Comparison of ENCODE assay signal across 12 mouse cellular contexts in genomic region chr8:72215060-72215459, GRCm38 (mm10). TPM values are rescaled to one million over a fixed set of nuclear protein-coding genes. Genes with fewer than 3 reads are reported as not detected.
DNase-seq lines count a peak whose midpoint lies in the region; ATAC-seq and TF ChIP-seq lines count a peak whose summit lies in the region.
"Had no signal": no experiment of that assay in that cellular context is flagged by ENCODE, and none has a peak within 500 bp of the region (broad histone marks: within the 10 kb centered on the region; RNA-seq: fewer than 3 reads in every experiment).

No protein-coding gene starts in this region.

- no peak overlapping the region for H3K9ac ChIP-seq in kidney, embryonic 14.5 days (ENCODE audit: low read depth, low read length)
- no peak overlapping the region for H3K9ac ChIP-seq in MEL (ENCODE audit: control insufficient read depth, low read depth, low read length, poor library complexity, severe bottlenecking)
- H3K9ac ChIP-seq: embryonic facial prominence, embryonic 13.5 days; heart, embryonic 15.5 days had no signal

- ATAC-seq in kidney, embryonic 14.5 days (ENCODE audit: low FRiP score, low TSS enrichment): no peak

- H3K4me3 ChIP-seq in kidney, embryonic 14.5 days (ENCODE audit: low read length): no peak overlapping the region
- H3K4me3 ChIP-seq in MEL (ENCODE audit: control insufficient read depth in 1 of 2, insufficient read depth in 1 of 2, low read depth in 2 of 2, low read length in 2 of 2): no peak overlapping the region
- H3K4me3 ChIP-seq: embryonic facial prominence, embryonic 13.5 days; heart, embryonic 15.5 days; limb, embryonic 10.5 days had no signal

- H3K27ac ChIP-seq in kidney, embryonic 14.5 days (ENCODE audit: low read depth, low read length): no peak overlapping the region
- H3K27ac ChIP-seq in MEL (ENCODE audit: control insufficient read depth, low read depth, low read length): no peak overlapping the region
- H3K27ac ChIP-seq: embryonic facial prominence, embryonic 13.5 days; heart, embryonic 15.5 days; limb, embryonic 10.5 days had no signal

- peak; percentile 63 to 74 (median 70) for TF ChIP-seq CTCF in MEL (IDR thresholded peaks at IDR 0.05 in 2 of 3, conservative IDR thresholded peaks at IDR 0.05 in 1 of 3; ENCODE audit: control insufficient read depth in 1 of 3, insufficient read depth in 1 of 3, low read depth in 2 of 3, low read length in 3 of 3, poor library complexity in 1 of 3, severe bottlenecking in 1 of 3)

- H3K4me1 ChIP-seq in kidney, embryonic 14.5 days (ENCODE audit: control insufficient read depth, insufficient read depth, low read length): no peaks in the 10 kb centered on the region
- peaks cover 0 to 11% of the 10 kb centered on the region in 2 experiments; a peak in 1 of 4 replicates for H3K4me1 ChIP-seq in MEL (ENCODE audit: control insufficient read depth in 1 of 2, insufficient read depth in 2 of 2, low read length in 2 of 2)
- H3K4me1 ChIP-seq: embryonic facial prominence, embryonic 13.5 days; heart, embryonic 15.5 days; limb, embryonic 10.5 days had no signal

- H3K9me3 ChIP-seq in kidney, embryonic 14.5 days (ENCODE audit: control insufficient read depth, low read length): no peaks in the 10 kb centered on the region
- H3K9me3 ChIP-seq in MEL (replicated peaks; ENCODE audit: insufficient read depth, low read length): no peaks in the 10 kb centered on the region
- H3K9me3 ChIP-seq: embryonic facial prominence, embryonic 13.5 days; heart, embryonic 15.5 days; limb, embryonic 10.5 days had no signal

- peak; percentile 75 for TF ChIP-seq RAD21 in MEL (IDR thresholded peaks at IDR 0.05; ENCODE audit: low read depth, low read length)

- peaks cover 5% of the 10 kb centered on the region; the same call in 1 of the 2 replicates for H3K27me3 ChIP-seq in kidney, embryonic 14.5 days (ENCODE audit: control insufficient read depth, insufficient read depth, low read length)
- H3K27me3 ChIP-seq in MEL (ENCODE audit: control insufficient read depth in 1 of 2, insufficient read depth in 2 of 2, low read length in 2 of 2): no peaks in the 10 kb centered on the region

- no peak for TF ChIP-seq POLR2A in MEL (IDR thresholded peaks at IDR 0.05; ENCODE audit: control insufficient read depth in 1 of 2, insufficient read depth in 1 of 2, low read depth in 1 of 2, low read length in 2 of 2, poor library complexity in 1 of 2)

- peaks cover 5% of the 10 kb centered on the region for H3K79me2 ChIP-seq in MEL (ENCODE audit: control insufficient read depth, insufficient read depth, low read length, poor library complexity)

- WGBS in kidney, embryonic 14.5 days: 35% methylated on average over 2 of the region's 2 CpGs

- no peaks in the 10 kb centered on the region for H3K36me3 ChIP-seq in kidney, embryonic 14.5 days (ENCODE audit: control insufficient read depth, insufficient read depth, low read length)
- H3K36me3 ChIP-seq in MEL (ENCODE audit: control insufficient read depth in 1 of 2, insufficient read depth in 2 of 2, low read length in 2 of 2): peaks cover 0 to 2% of the 10 kb centered on the region in 2 experiments; a peak in 1 of 4 replicates
- H3K36me3 ChIP-seq: embryonic facial prominence, embryonic 13.5 days; heart, embryonic 15.5 days; limb, embryonic 10.5 days had no signal

- DNase-seq in kidney, adult 18-20 months: peak; percentile 64
- peak; percentile 49 for DNase-seq in MEL (ENCODE audit: low read depth, low spot score)
- DNase-seq in kidney, postnatal 4 days: peak; percentile 45 to 60
- DNase-seq in spleen, postnatal 14 days (ENCODE audit: low spot score in 2 of 2): peak; percentile 27 to 52
- DNase-seq in right cerebral cortex, adult 2 months (ENCODE audit: low spot score in 2 of 2): no peak
- DNase-seq in left cerebral cortex, adult 11 months (ENCODE audit: low spot score): no peak
- DNase-seq in layer of hippocampus, postnatal 10 days (ENCODE audit: low spot score in 2 of 2): no peak
- DNase-seq: adrenal gland, adult 8-10 months had no signal

- TF ChIP-seq EP300 in MEL (IDR thresholded peaks at IDR 0.05; ENCODE audit: low read depth in 1 of 2, low read length in 2 of 2): no peak

- no peak overlapping the region for H3K4me2 ChIP-seq in kidney, embryonic 14.5 days (replicated peaks; ENCODE audit: low read depth, low read length)
- H3K4me2 ChIP-seq: embryonic facial prominence, embryonic 13.5 days; heart, embryonic 15.5 days had no signal

TF ChIP-seq in MEL, 35 proteins besides CTCF, POLR2A, EP300 and RAD21:
- no peak for TF ChIP-seq POLR2AphosphoS5 (IDR thresholded peaks at IDR 0.05; ENCODE audit: borderline replicate concordance, low read depth, low read length)
- no peak for TF ChIP-seq MAX (IDR thresholded peaks at IDR 0.05; ENCODE audit: low read length)
- no peak for TF ChIP-seq TCF12 (IDR thresholded peaks at IDR 0.05; ENCODE audit: low read depth, low read length)
- no peak for TF ChIP-seq MAZ (IDR thresholded peaks at IDR 0.05; ENCODE audit: low read depth, low read length)
- TF ChIP-seq ZNF384 (IDR thresholded peaks at IDR 0.05; ENCODE audit: low read depth, low read length): no peak
- TF ChIP-seq ZKSCAN1 (IDR thresholded peaks at IDR 0.05; ENCODE audit: low read depth, low read length): no peak
- TF ChIP-seq SMC3 (IDR thresholded peaks at IDR 0.05; ENCODE audit: low read depth, low read length): peak; percentile 64
- TF ChIP-seq ZC3H11A (IDR thresholded peaks at IDR 0.05; ENCODE audit: low read depth, low read length): peak; percentile 58; the same call in 1 of the 2 replicates
- TF ChIP-seq MYC (IDR thresholded peaks at IDR 0.05; ENCODE audit: low read depth, low read length): no peak
- no peak for TF ChIP-seq ZMIZ1 (IDR thresholded peaks at IDR 0.05; ENCODE audit: low read depth, low read length)
- no peak for TF ChIP-seq TAL1 (IDR thresholded peaks at IDR 0.05; ENCODE audit: low read length)
- TF ChIP-seq CHD1 (IDR thresholded peaks at IDR 0.05; ENCODE audit: low read depth, low read length): no peak
- no peak for TF ChIP-seq RCOR1 (IDR thresholded peaks at IDR 0.05; ENCODE audit: low read depth, low read length)
- no peak for TF ChIP-seq NELFE (IDR thresholded peaks at IDR 0.05; ENCODE audit: low read depth, low read length)
- TF ChIP-seq MXI1 (IDR thresholded peaks at IDR 0.05; ENCODE audit: low read depth, low read length): no peak
- TF ChIP-seq UBTF (IDR thresholded peaks at IDR 0.05; ENCODE audit: borderline replicate concordance, insufficient read depth, low read depth, low read length): no peak
- no peak for TF ChIP-seq POLR2AphosphoS2 (IDR thresholded peaks at IDR 0.05; ENCODE audit: low read length)

RNA-seq across cellular contexts. Expression of gene Gm11034, which starts 1.6 kb away (rescaled TPM):
- polyA plus RNA-seq in kidney, embryonic 14.5 days (2014; fragmentation: Nextera tagmentation; extraction: Ambion mirVana): not detected in 2 replicates
- total RNA-seq in MEL (2012; rRNA removed): not detected in 2 replicates
- not detected for polyA plus RNA-seq in MEL (2012; ENCODE audit: insufficient read depth in 1 of 2, insufficient read length in 2 of 2, low read depth in 1 of 2, low replicate concordance in 2 of 2, missing spikeins in 1 of 2)
- total RNA-seq in layer of hippocampus, postnatal 10 days (2021): not detected
- total RNA-seq: adrenal gland, adult 8-10 months had no signal
- polyA plus RNA-seq: embryonic facial prominence, embryonic 13.5 days; heart, embryonic 15.5 days; limb, embryonic 10.5 days had no signal

RNA-seq across cellular contexts. Expression of gene Cib3, which starts 2.4 kb away (rescaled TPM):
- polyA plus RNA-seq in kidney, embryonic 14.5 days (2014; fragmentation: Nextera tagmentation; extraction: Ambion mirVana): not detected in 2 replicates
- total RNA-seq in MEL (2012; rRNA removed): not detected in 2 replicates
- not detected for polyA plus RNA-seq in MEL (2012; ENCODE audit: insufficient read depth in 1 of 2, insufficient read length in 2 of 2, low read depth in 1 of 2, low replicate concordance in 2 of 2, missing spikeins in 1 of 2)
- not detected for total RNA-seq in layer of hippocampus, postnatal 10 days (2021)
- polyA plus RNA-seq: embryonic facial prominence, embryonic 13.5 days; heart, embryonic 15.5 days; limb, embryonic 10.5 days had no signal

RNA-seq across cellular contexts. Expression of gene Fam32a, which starts 4.5 kb away (rescaled TPM):
- polyA plus RNA-seq in kidney, embryonic 14.5 days (2014; fragmentation: Nextera tagmentation; extraction: Ambion mirVana): 61.3 and 68.8 TPM in 2 replicates
- total RNA-seq in MEL (2012; rRNA removed): 42.2 and 45.5 TPM in 2 replicates
- 10 to 100 TPM in 1 of 2 experiments, not detected in 1; 45.9 TPM for polyA plus RNA-seq in MEL (2012; ENCODE audit: insufficient read depth in 1 of 2, insufficient read length in 2 of 2, low read depth in 1 of 2, low replicate concordance in 2 of 2, missing spikeins in 1 of 2)
- 10 to 100 TPM; 62.5 to 65.8 TPM for total RNA-seq in layer of hippocampus, postnatal 10 days (2021)

RNA-seq across cellular contexts. Expression of gene Ap1m1, which starts 24.8 kb away (rescaled TPM):
- 110 and 125 TPM in 2 replicates for polyA plus RNA-seq in kidney, embryonic 14.5 days (2014; fragmentation: Nextera tagmentation; extraction: Ambion mirVana)
- 45.7 and 47.4 TPM in 2 replicates for total RNA-seq in MEL (2012; rRNA removed)
- 100 to 1,000 TPM in 1 of 2 experiments, not detected in 1; 117 TPM for polyA plus RNA-seq in MEL (2012; ENCODE audit: insufficient read depth in 1 of 2, insufficient read length in 2 of 2, low read depth in 1 of 2, low replicate concordance in 2 of 2, missing spikeins in 1 of 2)
- 100 to 1,000 TPM; 108 to 109 TPM for total RNA-seq in layer of hippocampus, postnatal 10 days (2021)

RNA-seq across cellular contexts. Expression of gene Hsh2d, which starts 25.6 kb away (rescaled TPM):
- not detected in 2 replicates for polyA plus RNA-seq in kidney, embryonic 14.5 days (2014; fragmentation: Nextera tagmentation; extraction: Ambion mirVana)
- 0.04 TPM in 1 of 2 replicates, not detected in the other for total RNA-seq in MEL (2012; rRNA removed)
- under 1 TPM in 1 of 2 experiments, not detected in 1; 0.13 TPM for polyA plus RNA-seq in MEL (2012; ENCODE audit: insufficient read depth in 1 of 2, insufficient read length in 2 of 2, low read depth in 1 of 2, low replicate concordance in 2 of 2, missing spikeins in 1 of 2)
- total RNA-seq in layer of hippocampus, postnatal 10 days (2021): under 1 TPM in 1 of 2 experiments, not detected in 1; 0.27 TPM
- polyA plus RNA-seq: embryonic facial prominence, embryonic 13.5 days; limb, embryonic 10.5 days had no signal

Comparison
In these comparisons a context has a peak if more than half of its experiments do, and no peak if none do; other contexts are left out.
1. DNase-seq: peak in kidney, adult 18-20 months (single experiment), MEL (single experiment), kidney, postnatal 4 days (2 of 2) and spleen, postnatal 14 days (2 of 2); none in right cerebral cortex, adult 2 months (0 of 2), left cerebral cortex, adult 11 months (single experiment) and layer of hippocampus, postnatal 10 days (0 of 2).